Mouse (Mus musculus) midbrain, postnatal 0 days (tissue): ENCODE measurements around the gene Ptpn1. TPM values are rescaled to one million over a fixed set of nuclear protein-coding genes. Genes with fewer than 3 reads are reported as not detected.

ENCODE experiments used
- ATAC-seq: fragments of 200-750 bp; cut with Nextera tagmentation; 2 replicates; pipeline ENCODE4 v1.8.0; 2017; ENCODE audit warnings: moderate number of reproducible peaks, mild to moderate bottlenecking, moderate TSS enrichment, moderate library complexity; ENCODE audit not compliant: low FRiP score
- DNase-seq: peaks from one replicate; pipeline ENCODE4 v3.0.0-alpha.2; 2015; ENCODE audit warnings: low spot score
- H3K27ac ChIP-seq: fragments of 300-500 bp; sonication (generic); 2 replicates; pipeline ENCODE4 v1.5.1; 2014; ENCODE audit warnings: low read depth, mild to moderate bottlenecking, low read length, mixed read lengths
- H3K27me3 ChIP-seq: fragments of 300-500 bp; sonication (generic); 2 replicates; pipeline ENCODE4 v1.6.1; 2014; ENCODE audit warnings: low read length, control low read depth, mixed read lengths; ENCODE audit not compliant: insufficient read depth
- H3K36me3 ChIP-seq: fragments of 300-500 bp; sonication (generic); 2 replicates; pipeline ENCODE4 v1.6.1; 2014; ENCODE audit warnings: low read length, control low read depth, mixed read lengths; ENCODE audit not compliant: insufficient read depth
- H3K4me1 ChIP-seq: fragments of 300-500 bp; sonication (generic); 2 replicates; pipeline ENCODE4 v1.6.1; 2014; ENCODE audit warnings: mild to moderate bottlenecking, control low read depth, antibody characterized with exemption, low read length, mixed read lengths; ENCODE audit not compliant: insufficient read depth
- H3K4me2 ChIP-seq: fragments of 300-500 bp; sonication (generic); 2 replicates; pipeline ENCODE4 v1.6.1; 2014; ENCODE audit warnings: low read depth, mild to moderate bottlenecking, low read length, mixed read lengths; ENCODE audit not compliant: poor library complexity, severe bottlenecking
- H3K4me3 ChIP-seq: fragments of 300-500 bp; sonication (generic); 2 replicates; pipeline ENCODE4 v1.5.1; 2014; ENCODE audit warnings: low read depth, mild to moderate bottlenecking, low read length, moderate library complexity
- H3K9ac ChIP-seq: fragments of 300-500 bp; sonication (generic); replicated peaks from 2 replicates; pipeline ENCODE4 v1.6.1; 2014; ENCODE audit warnings: mild to moderate bottlenecking, low read length, moderate library complexity, mixed read lengths; ENCODE audit not compliant: poor library complexity, severe bottlenecking
- H3K9me3 ChIP-seq: fragments of 300-500 bp; sonication (generic); 2 replicates; pipeline ENCODE4 v1.6.1; 2016; ENCODE audit warnings: low read length, control low read depth
- CTCF ChIP-seq: IDR thresholded peaks from 2 replicates; pipeline ENCODE4 v1.5.1; 2016; ENCODE audit warnings: antibody characterized with exemption, mild to moderate bottlenecking
- WGBS: fragments of 180-500 bp; shearing (Covaris S2); extraction: QIAGEN DNeasy Blood & Tissue Kit; methylation state at CpG from one replicate; pipeline ENCODE4 v1.1.7; 2014; 5-methylcytosine and 5-hydroxymethylcytosine counted together
- polyA plus RNA-seq: library from polyadenylated mRNA; unstranded; fragments of >200 nt; fragmentation: Nextera tagmentation; extraction: Ambion mirVana; gene quantifications from 2 replicates; pipeline ENCODE4 v1.2.1, GENCODE M21; 2015
- total RNA-seq: library from RNA; depleted of rRNA; stranded (reverse); fragments of >200 nt; gene quantifications from 2 replicates; pipeline ENCODE4 v1.2.3, GENCODE M21; 2014; rRNA removed

The Ptpn1 gene
- total and polyA plus RNA-seq, 2 experiments from 2014 or later = 42.7 to 59.1 TPM

DNA sequence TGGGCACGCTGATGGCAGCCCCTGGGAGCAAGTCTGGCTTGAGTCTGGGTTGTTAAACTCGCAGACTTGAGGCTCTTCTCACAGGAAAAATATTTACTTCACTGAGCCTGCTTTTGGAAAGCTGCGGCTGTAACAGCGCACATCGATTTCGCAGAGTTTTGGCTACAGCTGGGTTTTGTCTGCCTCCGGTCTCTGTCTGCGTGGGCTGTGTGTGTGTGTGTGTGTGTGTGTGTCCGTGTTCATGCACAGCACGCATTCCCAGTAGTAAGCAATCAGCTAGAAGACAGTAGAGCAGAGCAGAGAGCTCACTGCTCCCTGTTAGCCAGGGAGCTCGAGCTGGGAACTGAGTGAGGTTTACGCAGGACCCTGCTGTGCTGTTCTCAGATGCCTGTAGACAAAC is 93.3 kb downstream of the Ptpn1 start:
- no peaks in the 10 kb centered on the region for H3K4me1 ChIP-seq
- H3K27me3 ChIP-seq = no peaks in the 10 kb centered on the region
- H3K4me2 ChIP-seq = no peak overlapping the region
- 60% methylated on average over 12 of the region's 12 CpGs for WGBS
- no peak for TF ChIP-seq CTCF
- peak; percentile 38 for DNase-seq
- no peaks in the 10 kb centered on the region for H3K36me3 ChIP-seq
- H3K27ac ChIP-seq = no peak overlapping the region
- no peak for ATAC-seq
- no peaks in the 10 kb centered on the region for H3K9me3 ChIP-seq
- H3K4me3 ChIP-seq = no peak overlapping the region
- no peak overlapping the region for H3K9ac ChIP-seq

DNA sequence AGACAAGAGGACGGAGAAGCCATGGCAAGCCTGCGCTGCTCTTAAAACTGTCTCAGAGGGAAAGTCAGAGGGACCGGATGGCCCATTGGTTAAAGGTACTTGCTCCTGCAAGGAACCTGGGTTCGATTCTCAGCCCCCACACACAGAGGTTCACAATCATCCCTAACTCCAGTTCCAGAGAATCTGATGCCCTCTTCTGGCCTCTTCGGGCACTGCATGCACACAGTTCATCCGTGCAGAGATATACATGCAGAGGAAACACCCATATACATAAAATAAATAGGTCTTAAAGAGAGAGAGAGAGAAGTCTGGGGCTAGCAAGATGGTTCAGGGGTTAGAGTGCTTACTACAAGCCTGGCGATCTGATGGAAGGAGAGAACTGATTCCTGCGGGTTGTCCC is 94.0 kb downstream of the Ptpn1 start:
- 91% methylated on average over 8 of the region's 8 CpGs for WGBS
- Histone ChIP-seq H3K4me3 (no peak overlapping the region), H3K9ac (no peak overlapping the region), H3K4me2 (no peak overlapping the region), H3K27ac (no peak overlapping the region), H3K27me3 (no peaks in the 10 kb centered on the region), H3K36me3 (no peaks in the 10 kb centered on the region), H3K4me1 (no peaks in the 10 kb centered on the region), H3K9me3 (no peaks in the 10 kb centered on the region)
- no peak for DNase-seq
- no peak for ATAC-seq
- TF ChIP-seq CTCF = peak; percentile 52

DNA sequence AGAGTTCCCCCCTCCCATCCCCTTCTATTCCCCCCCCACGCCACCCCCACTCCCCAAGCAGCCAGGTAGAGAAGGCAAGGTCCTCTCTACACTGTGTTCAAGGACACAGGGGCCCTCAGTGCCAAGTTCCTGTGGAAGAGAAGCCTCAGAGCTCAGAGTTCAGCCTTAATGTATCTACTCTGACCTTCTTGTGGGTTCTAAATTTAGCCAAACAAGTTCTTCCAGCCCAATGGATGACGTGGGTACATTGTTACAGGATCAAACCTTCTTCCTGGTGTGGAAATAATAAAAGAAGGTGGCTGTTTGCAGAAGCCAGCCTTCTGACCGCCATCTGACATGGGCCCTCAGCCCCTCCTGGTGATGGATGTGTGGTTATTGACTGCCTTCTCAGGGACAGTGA is 94.6 kb downstream of the Ptpn1 start:
- DNase-seq (no peak), ATAC-seq (no peak)
- WGBS = 49% methylated on average over 3 of the region's 3 CpGs
- Histone ChIP-seq H3K9me3 (no peaks in the 10 kb centered on the region), H3K9ac (no peak overlapping the region), H3K27ac (no peak overlapping the region), H3K27me3 (no peaks in the 10 kb centered on the region), H3K4me2 (no peak overlapping the region), H3K36me3 (no peaks in the 10 kb centered on the region), H3K4me3 (no peak overlapping the region), H3K4me1 (no peaks in the 10 kb centered on the region)
- no peak for TF ChIP-seq CTCF

DNA sequence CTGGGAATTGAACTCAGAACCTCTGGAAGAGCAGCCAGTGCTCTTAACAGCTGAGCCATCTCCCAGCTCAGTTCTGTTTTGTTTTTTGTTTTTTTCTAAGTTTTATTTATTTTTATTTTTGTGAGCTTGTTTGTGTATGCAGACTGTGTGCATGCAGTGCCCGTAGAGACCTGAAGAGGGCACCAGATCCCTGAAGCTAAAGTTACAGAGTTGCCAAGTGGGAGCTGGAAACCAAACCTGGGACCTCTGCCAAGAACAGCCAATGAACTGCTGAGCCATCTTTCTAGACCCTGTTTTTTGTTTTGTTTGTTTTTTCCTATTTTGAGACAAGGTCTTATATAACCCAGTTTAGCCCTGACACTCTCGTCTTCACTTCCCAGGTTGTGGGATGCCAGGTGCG is 96.5 kb downstream of the Ptpn1 start:
- ATAC-seq = no peak

More for the DNA sequence above, 96.5 kb downstream of the Ptpn1 start:
- no peak overlapping the region for H3K4me2 ChIP-seq
- DNase-seq = no peak
- H3K9ac ChIP-seq = no peak overlapping the region
- no peaks in the 10 kb centered on the region for H3K36me3 ChIP-seq
- H3K27me3 ChIP-seq = no peaks in the 10 kb centered on the region
- H3K27ac ChIP-seq = no peak overlapping the region
- no peaks in the 10 kb centered on the region for H3K4me1 ChIP-seq
- WGBS = 95% methylated on average over 3 of the region's 3 CpGs
- 0 out of 2 replicates have a peak, but pooled peaks have one; percentile 10 for TF ChIP-seq CTCF
- no peaks in the 10 kb centered on the region for H3K9me3 ChIP-seq
- H3K4me3 ChIP-seq = no peak overlapping the region

Other genes with a start within 250 kb of the Ptpn1 start
- 5.8 and 8.0 TPM in 2 replicates for gene Cebpb, start 243.1 kb upstream of the Ptpn1 start, total RNA-seq
- gene Cebpb, start 243.1 kb upstream of the Ptpn1 start, polyA plus RNA-seq = 4.4 and 5.4 TPM in 2 replicates
- gene Tmem189, start 242.2 kb upstream of the Ptpn1 start, total RNA-seq = 45.5 and 65.9 TPM in 2 replicates
- 33.5 and 35.3 TPM in 2 replicates for gene Tmem189, start 242.2 kb upstream of the Ptpn1 start, polyA plus RNA-seq
- 0.57 and 0.99 TPM in 2 replicates for gene Ripor3, start 78.6 kb downstream of the Ptpn1 start, total RNA-seq
- gene Ripor3, start 78.6 kb downstream of the Ptpn1 start, polyA plus RNA-seq = 0.28 and 0.42 TPM in 2 replicates
- 6.6 and 6.8 TPM in 2 replicates for gene Pard6b, start 148.9 kb downstream of the Ptpn1 start, total RNA-seq
- 3.9 and 5.1 TPM in 2 replicates for gene Pard6b, start 148.9 kb downstream of the Ptpn1 start, polyA plus RNA-seq